Mouse (Mus musculus) liver, embryonic 15.5 days (tissue): ENCODE measurements around the gene Eef1b2. TPM values are rescaled to one million over a fixed set of nuclear protein-coding genes. Genes with fewer than 3 reads are reported as not detected.
A peak's percentile ranks its signal among the peaks of the same experiment; 100 is the strongest.

Experiments used
- ATAC-seq: fragments of 200-750 bp; cut with Nextera tagmentation; 2 replicates; pipeline ENCODE4 v1.8.0; 2017; ENCODE audit warnings: moderate number of reproducible peaks, mild to moderate bottlenecking, moderate library complexity; ENCODE audit not compliant: insufficient read depth
- H3K27ac ChIP-seq: fragments of 300-500 bp; sonication (generic); replicated peaks from 2 replicates; pipeline ENCODE4 v1.5.1; 2015; ENCODE audit warnings: mild to moderate bottlenecking, inconsistent platforms
- H3K27me3 ChIP-seq: fragments of 300-500 bp; sonication (generic); 2 replicates; pipeline ENCODE4 v1.6.1; 2015; ENCODE audit warnings: mild to moderate bottlenecking, inconsistent platforms
- H3K36me3 ChIP-seq: fragments of 300-500 bp; sonication (generic); replicated peaks from 2 replicates; pipeline ENCODE4 v1.6.1; 2015; ENCODE audit warnings: moderate library complexity, mild to moderate bottlenecking, inconsistent platforms
- H3K4me1 ChIP-seq: fragments of 300-500 bp; sonication (generic); replicated peaks from 2 replicates; pipeline ENCODE4 v1.6.1; 2015; ENCODE audit warnings: inconsistent platforms
- H3K4me2 ChIP-seq: fragments of 300-500 bp; sonication (generic); 2 replicates; pipeline ENCODE4 v1.6.1; 2015; ENCODE audit warnings: moderate library complexity, mild to moderate bottlenecking, inconsistent platforms
- H3K4me3 ChIP-seq: fragments of 300-500 bp; sonication (generic); replicated peaks from 2 replicates; pipeline ENCODE4 v1.5.1; 2015; ENCODE audit warnings: mild to moderate bottlenecking, inconsistent platforms
- H3K9ac ChIP-seq: fragments of 300-500 bp; sonication (generic); 2 replicates; pipeline ENCODE4 v1.6.1; 2015; ENCODE audit warnings: moderate library complexity, mild to moderate bottlenecking, inconsistent platforms
- H3K9me3 ChIP-seq: fragments of 300-500 bp; sonication (generic); replicated peaks from 2 replicates; pipeline ENCODE4 v1.6.1; 2016; ENCODE audit warnings: inconsistent platforms
- WGBS: fragments of 180-500 bp; shearing (Covaris S2); methylation state at CpG from one replicate; pipeline ENCODE4 v1.1.7; 2015; ENCODE audit warnings: mixed read lengths; ENCODE audit not compliant: insufficient replicate concordance; 5-methylcytosine and 5-hydroxymethylcytosine counted together
- microRNA-seq: library from miRNA; unstranded; fragments of <30 nt; microRNA quantifications from one replicate; pipeline ENCODE4, GENCODE M21; 2016
- polyA plus RNA-seq: library from polyadenylated mRNA; unstranded; fragments of >200 nt; fragmentation: Nextera tagmentation; extraction: Ambion mirVana; gene quantifications from 2 replicates; pipeline ENCODE4 v1.2.1, GENCODE M21; 2015

Gene Eef1b2
- polyA plus RNA-seq, 1 experiment from 2014 or later: 246 TPM

DNA sequence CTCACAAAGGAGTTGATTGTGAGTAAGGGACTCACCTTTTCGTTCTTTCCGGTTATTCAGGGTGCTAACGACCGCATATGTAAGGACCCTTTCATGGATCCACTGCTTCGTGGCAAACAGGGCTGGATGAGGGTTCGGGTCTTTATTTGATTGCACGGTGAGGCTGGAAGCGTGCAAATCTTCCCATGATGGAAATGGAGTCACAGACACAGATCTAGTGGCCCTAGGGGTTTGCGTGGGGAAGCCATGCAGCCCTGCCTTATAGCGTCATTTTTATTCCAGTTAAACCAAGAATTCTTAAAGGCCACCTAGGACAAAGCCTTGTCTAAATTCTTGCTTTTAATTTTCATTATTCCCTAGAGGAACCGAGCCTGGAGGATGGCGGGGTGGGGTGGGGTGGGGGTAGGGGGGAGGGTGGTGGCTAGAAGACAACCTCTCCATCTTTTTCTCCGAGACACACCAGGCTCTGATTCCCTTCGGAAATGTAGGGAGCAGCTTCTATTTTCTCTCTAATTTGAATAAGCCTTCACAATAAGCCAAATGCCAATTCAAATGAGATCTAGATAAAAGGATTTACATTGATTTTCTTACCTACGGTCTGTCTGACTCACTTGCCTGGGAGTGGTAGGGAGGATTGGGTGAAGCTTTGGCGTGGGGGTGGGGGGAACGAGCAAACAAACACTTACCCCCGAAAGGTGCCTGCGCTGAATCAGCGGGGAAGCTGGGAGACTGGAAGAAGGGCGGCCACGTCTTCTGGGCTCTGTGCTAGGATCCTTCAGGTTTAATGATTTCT is 37.0 kb downstream of the Eef1b2 start:
- H3K9me3 ChIP-seq: no peaks in the 10 kb centered on the region
- H3K36me3 ChIP-seq: no peaks in the 10 kb centered on the region
- no peak overlapping the region for H3K9ac ChIP-seq
- H3K4me2 ChIP-seq: no peak overlapping the region
- WGBS: 24% methylated on average over 22 of the region's 22 CpGs
- H3K27ac ChIP-seq: no peak overlapping the region
- no peak for ATAC-seq
- H3K4me3 ChIP-seq: no peak overlapping the region
- no peaks in the 10 kb centered on the region for H3K4me1 ChIP-seq
- 0 out of 2 replicates have a peak, but pooled peaks cover 14% of the 10 kb centered on the region for H3K27me3 ChIP-seq

GRCm38 (mm10) chr1:63214271-63214558 is 37.6 kb downstream of the Eef1b2 start, which contains the start of gene Gpr1:
Gpr1 (minus strand) TSS chr1:63214543.
- no peaks in the 10 kb centered on the region for H3K4me1 ChIP-seq
- no peak for ATAC-seq
- no peaks in the 10 kb centered on the region for H3K9me3 ChIP-seq
- no peak within 1 kb of the TSS for H3K9ac ChIP-seq
- no peak within 1 kb of the TSS for H3K27ac ChIP-seq
- no peaks in the 10 kb centered on the region for H3K36me3 ChIP-seq
- H3K4me2 ChIP-seq: no peak within 1 kb of the TSS
- H3K27me3 ChIP-seq: 0 out of 2 replicates have a peak, but pooled peaks cover 14% of the 10 kb centered on the region
- no peak within 1 kb of the TSS for H3K4me3 ChIP-seq
- 29% methylated on average over 3 of the region's 3 CpGs for WGBS

- no peak for ATAC-seq
Measured at GRCm38 (mm10) chr1:63214631-63215030, 38.0 kb downstream of the Eef1b2 start.

GRCm38 (mm10) chr1:63219277-63219676 is 42.7 kb downstream of the Eef1b2 start:
- 71% methylated on average over 4 of the region's 4 CpGs for WGBS
- no peaks in the 10 kb centered on the region for H3K36me3 ChIP-seq
- no peak for ATAC-seq
- H3K27ac ChIP-seq: no peak overlapping the region
- H3K9me3 ChIP-seq: no peaks in the 10 kb centered on the region
- H3K4me1 ChIP-seq: no peaks in the 10 kb centered on the region
- 0 out of 2 replicates have a peak, but pooled peaks cover 8% of the 10 kb centered on the region for H3K27me3 ChIP-seq
- H3K4me3 ChIP-seq: no peak overlapping the region
- no peak overlapping the region for H3K9ac ChIP-seq
- H3K4me2 ChIP-seq: no peak overlapping the region

More at GRCm38 (mm10) chr1:63214631-63215030, 38.0 kb downstream of the Eef1b2 start:
- H3K27me3 ChIP-seq: 0 out of 2 replicates have a peak, but pooled peaks cover 14% of the 10 kb centered on the region
- H3K9me3 ChIP-seq: no peaks in the 10 kb centered on the region
- H3K4me3 ChIP-seq: no peak overlapping the region
- no peak overlapping the region for H3K9ac ChIP-seq
- H3K36me3 ChIP-seq: no peaks in the 10 kb centered on the region
- no peaks in the 10 kb centered on the region for H3K4me1 ChIP-seq
- H3K4me2 ChIP-seq: no peak overlapping the region
- no peak overlapping the region for H3K27ac ChIP-seq
- 35% methylated on average over 7 of the region's 7 CpGs for WGBS

- no peak overlapping the region for H3K4me3 ChIP-seq
- H3K4me2 ChIP-seq: no peak overlapping the region
- H3K4me1 ChIP-seq: no peaks in the 10 kb centered on the region
- no peaks in the 10 kb centered on the region for H3K27me3 ChIP-seq
- no peaks in the 10 kb centered on the region for H3K9me3 ChIP-seq
- WGBS: 23% methylated on average over 4 of the region's 4 CpGs
- no peaks in the 10 kb centered on the region for H3K36me3 ChIP-seq
- H3K27ac ChIP-seq: no peak overlapping the region
- ATAC-seq: peak; percentile 49; the same call in 1 of the 2 replicates
- H3K9ac ChIP-seq: no peak overlapping the region
Measured at GRCm38 (mm10) chr1:63225009-63225408, 48.4 kb downstream of the Eef1b2 start.

DNA sequence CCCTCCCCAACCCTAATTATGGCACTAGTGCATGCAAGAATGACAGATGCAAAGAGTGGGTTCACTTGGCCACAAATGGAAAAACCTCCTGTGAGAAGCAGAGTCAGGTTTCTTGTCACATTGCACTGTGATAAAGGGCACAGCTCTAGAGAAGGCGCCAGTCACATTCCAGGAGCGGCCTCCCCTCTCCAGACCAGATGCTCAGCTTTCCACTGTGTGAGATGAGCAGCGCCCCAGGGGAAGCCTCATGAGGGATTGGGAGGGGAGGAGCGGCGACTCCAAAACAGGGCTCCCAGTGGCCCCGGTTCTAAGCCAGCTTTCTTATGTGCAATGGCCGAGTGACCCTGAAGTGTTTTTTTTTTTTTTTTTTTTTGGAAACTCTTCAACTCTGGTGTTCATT is 49.3 kb downstream of the Eef1b2 start:
- Histone ChIP-seq H3K9me3 (no peaks in the 10 kb centered on the region), H3K4me1 (no peaks in the 10 kb centered on the region), H3K9ac (no peak overlapping the region), H3K4me3 (no peak overlapping the region), H3K27me3 (no peaks in the 10 kb centered on the region), H3K4me2 (no peak overlapping the region), H3K36me3 (no peaks in the 10 kb centered on the region), H3K27ac (no peak overlapping the region)
- no peak for ATAC-seq
- WGBS: 26% methylated on average over 7 of the region's 7 CpGs

DNA sequence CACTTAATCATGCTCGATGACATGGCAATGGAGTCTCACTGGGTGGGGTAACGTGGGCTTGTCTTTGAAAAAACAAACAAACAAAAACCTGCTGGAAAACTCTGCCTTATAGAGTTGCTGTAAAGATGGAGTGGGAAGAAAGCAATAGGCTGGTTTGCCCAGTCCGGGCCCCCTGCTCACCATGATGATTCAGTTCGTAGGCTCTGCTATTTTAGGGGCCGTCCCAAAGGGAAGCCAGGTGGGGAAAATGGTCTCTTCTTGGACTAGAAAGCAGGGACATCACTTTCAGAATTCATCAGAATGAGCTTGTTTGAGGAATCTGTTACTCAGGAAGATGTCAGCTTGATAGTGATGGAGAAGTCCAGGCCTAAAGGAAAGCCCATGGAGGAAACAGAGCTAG is 50.6 kb downstream of the Eef1b2 start:
- Histone ChIP-seq H3K27me3 (no peaks in the 10 kb centered on the region), H3K9me3 (no peaks in the 10 kb centered on the region), H3K27ac (no peak overlapping the region), H3K36me3 (no peaks in the 10 kb centered on the region), H3K9ac (no peak overlapping the region), H3K4me3 (no peak overlapping the region), H3K4me1 (no peaks in the 10 kb centered on the region), H3K4me2 (no peak overlapping the region)
- ATAC-seq: no peak
- 59% methylated on average over 5 of the region's 5 CpGs for WGBS

Small RNAs within 50 kb of the gene (microRNA-seq; reads per million reads assigned to microRNA genes)
- not detected for gene Gm24557
- not detected for gene Gm27512

Other genes starting within 250 kb of the Eef1b2 start
- 4.6 and 5.0 TPM in 2 replicates for gene Ino80d, start 62.2 kb upstream of the Eef1b2 start, polyA plus RNA-seq
- 94.0 and 100 TPM in 2 replicates for gene Ndufs1, start within 50 bp of the Eef1b2 start, polyA plus RNA-seq
- 0.08 and 0.12 TPM in 2 replicates for gene Gpr1, start 37.7 kb downstream of the Eef1b2 start, polyA plus RNA-seq
- 0.64 and 1.0 TPM in 2 replicates for gene Zdbf2, start 96.4 kb downstream of the Eef1b2 start, polyA plus RNA-seq